Mouse (Mus musculus) B cell, adult 62 days (primary cell): ENCODE data around the gene Nit1. TPM values are rescaled to one million over a fixed set of nuclear protein-coding genes. Genes with fewer than 3 reads are reported as not detected.

ENCODE experiments used
- total RNA-seq: library from RNA; stranded (reverse); gene quantifications from 4 replicates; pipeline ENCODE4 v1.2.4, GENCODE M21; 2023

Gene Nit1
- 23.9 to 28.3 TPM (median 26.2 TPM) in 4 replicates for total RNA-seq

DNA sequence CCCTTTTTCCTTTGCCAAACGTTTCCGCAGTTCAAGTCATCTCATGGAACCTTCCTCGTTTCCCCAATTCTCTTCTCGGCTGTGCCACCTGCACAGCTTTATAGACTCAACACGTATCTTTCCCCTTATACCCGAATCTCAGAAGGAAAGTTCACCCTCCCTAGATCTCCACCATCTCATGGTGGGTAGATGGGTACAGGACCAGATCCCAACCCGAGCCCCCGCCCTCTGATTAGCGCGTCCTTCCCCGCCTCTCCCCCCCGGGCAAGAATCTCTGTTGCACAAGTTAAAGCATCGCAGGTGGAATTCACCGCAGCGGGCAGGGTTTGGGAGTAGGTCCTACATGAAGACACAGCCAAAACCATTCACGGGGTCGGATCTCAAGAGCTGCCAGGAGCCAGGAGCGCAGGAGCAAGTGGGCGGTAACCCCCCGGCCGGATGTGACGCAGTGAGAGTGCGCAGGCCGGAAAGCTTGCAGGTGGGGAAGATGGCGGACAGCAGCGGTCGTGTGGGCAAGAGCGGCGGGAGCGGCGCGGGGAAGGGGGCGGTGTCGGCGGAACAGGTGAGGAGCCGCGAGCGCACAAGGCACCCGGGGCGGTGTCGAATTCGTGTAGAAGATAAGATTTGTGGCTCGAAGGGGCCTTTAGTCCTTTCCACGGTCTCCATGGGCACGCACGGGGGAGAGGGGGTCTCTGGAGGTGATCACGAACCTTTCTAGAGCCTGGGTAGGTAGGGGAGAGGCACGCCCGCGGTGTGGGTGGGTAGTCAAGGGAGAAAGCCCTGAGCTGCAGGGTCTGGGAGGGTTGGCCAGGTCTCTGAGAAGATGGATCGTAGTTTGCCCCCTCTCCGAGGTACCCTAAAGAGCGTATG lies at the start of gene Nit1, which contains the start of gene Pfdn2:
Gene Nit1 (minus strand): TSS at position 422 of the 870 bp plus-strand sequence.
Gene Pfdn2 (plus strand): TSS at position 446 of the 870 bp plus-strand sequence.

DNA sequence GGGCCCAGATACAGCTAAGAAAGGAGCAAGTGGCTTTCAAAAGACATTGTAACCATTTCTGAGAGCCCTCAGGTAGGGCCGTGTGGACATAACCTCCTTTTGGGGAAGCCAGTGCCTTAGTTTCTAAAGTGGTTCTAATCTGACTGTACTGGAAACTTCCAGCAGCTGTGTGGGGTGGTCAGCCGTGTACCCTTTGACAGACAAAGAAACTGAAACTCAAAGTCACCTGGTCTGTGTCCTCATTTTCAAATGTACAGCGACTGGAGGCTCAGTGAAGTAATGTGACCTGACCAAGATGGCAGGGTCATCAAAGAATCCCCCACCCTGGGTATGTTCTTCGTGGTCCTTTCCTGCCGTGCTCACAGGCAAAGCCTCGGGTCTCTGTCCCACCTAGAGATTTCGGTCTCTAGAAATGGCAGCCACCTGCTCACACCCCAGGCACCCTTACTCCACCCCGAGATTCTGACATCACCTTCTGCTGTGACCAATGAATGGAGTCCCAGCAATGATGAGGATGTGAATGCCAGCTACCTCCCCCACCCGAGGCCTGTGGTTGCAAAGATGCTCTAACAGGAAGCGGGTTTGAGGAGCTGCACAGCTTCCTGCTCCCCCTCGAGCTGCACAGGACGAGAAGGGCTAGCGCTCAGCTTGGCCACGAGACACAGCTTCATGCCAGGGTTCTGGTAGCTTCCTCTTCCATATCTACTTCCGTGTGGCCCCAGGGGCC lies 43.1 kb upstream of the Nit1 start, which contains the start of gene Arhgap30:
Gene Arhgap30 (plus strand): TSS at position 579 of the 727 bp plus-strand sequence.

GRCm38 (mm10) chr1:171369845-171370556 lies 24.6 kb upstream of the Nit1 start, which contains the start of gene Nectin4:
TSS of gene Nectin4 (plus strand) at chr1:171370099.

DNA sequence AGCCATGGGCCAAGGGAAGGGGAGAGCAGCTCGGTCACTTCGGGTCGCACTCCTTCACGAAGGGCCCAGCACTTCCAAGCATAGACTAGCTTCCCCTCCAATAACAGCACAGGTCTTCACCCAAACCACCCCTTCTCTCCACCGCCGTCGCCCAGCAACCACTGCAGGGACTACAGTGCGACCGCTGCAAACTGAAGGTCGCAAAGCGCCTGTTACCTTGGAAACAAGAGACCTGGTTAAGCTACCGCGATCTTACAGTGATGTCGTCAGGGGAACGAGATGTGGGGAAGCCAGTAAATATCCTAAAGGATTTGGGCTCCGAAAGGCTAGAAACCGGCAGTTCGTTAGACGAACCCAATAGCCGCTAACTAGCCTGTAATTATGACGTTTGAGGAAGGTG lies 15.2 kb upstream of the Nit1 start, which contains the start of gene Klhdc9:
Gene Klhdc9 (minus strand): TSS at position 143 of the 400 bp plus-strand sequence.

DNA sequence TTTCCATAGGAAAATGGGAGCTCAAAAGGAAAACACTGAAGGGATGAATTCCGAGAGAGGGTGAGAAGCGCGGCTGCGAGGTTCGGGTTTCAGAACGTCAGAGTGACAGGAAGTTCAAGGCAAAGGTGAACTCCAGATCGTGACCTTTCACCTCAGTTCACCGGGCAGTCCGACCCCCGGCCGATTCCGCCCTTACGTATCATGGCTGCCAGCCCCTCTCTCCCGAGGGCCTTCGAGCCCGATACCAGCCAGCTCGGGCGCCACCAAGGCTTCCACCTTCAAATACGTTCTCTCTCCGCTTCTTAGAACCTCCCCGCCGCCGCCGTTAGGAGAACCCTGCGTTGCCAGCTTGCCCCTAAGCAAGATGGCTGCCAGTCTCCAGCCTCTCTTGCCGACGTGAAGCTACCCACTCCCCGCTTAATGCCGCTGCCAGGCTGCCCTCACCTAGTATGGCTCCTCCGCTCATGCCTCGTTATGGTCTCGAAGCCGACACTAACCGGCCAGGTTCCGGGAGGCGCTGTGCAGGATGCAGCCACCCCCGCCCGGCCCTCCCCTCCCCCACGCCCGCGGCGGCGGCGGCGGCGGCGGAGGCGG lies 16.5 kb downstream of the Nit1 start, which contains the start of gene Dedd:
Gene Dedd (plus strand): TSS at position 307 of the 594 bp plus-strand sequence.

DNA sequence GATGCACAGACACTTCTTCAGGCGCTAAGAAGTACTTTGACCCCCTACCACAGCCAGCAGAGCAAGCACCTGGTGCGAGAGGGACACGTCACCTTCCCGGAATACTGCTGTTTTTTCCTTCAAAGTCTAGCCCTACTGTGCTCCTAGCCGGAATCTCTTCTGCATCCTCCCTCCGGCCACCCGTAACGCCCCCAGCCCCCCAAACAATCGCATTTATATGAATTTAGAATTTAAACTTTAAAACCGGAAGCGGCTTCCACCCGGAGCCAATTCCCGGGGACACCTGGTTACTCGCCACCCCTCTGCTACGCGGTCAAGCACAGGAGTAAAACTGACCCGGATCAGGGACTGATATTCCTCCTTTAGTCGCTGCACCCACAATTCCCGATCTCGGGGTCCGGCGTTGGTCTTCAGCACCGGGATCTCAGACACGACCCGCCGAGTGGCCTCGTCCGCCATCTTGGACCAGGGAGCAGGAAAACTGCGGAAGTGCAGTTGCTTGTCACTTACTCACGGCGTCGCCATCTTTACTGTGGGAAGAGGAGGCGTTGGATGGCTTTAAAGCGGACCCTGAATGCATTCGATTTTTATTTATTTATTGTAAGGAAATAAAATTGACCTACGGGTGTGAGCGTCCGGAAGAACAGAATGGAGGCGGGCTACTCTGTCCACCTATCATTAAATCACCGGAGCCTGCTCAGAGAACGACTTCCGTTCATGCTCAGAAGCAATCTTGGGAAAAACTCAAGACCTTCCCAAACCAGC lies 51.0 kb downstream of the Nit1 start, which contains the start of gene Ufc1:
Gene Ufc1 (minus strand): TSS at position 727 of the 765 bp plus-strand sequence.

Other genes with a start within 250 kb of the Nit1 start
- 0.78 to 3.5 TPM (median 1.8 TPM) in 4 replicates for gene Cfap126, start 231.7 kb downstream of the Nit1 start, total RNA-seq
- gene Sdhc, start 195.0 kb downstream of the Nit1 start, total RNA-seq = 82.0 to 92.2 TPM (median 86.4 TPM) in 4 replicates
- gene Mpz, start 194.9 kb downstream of the Nit1 start, total RNA-seq = not detected in 4 replicates
- not detected in 4 replicates for gene Pcp4l1, start 149.4 kb downstream of the Nit1 start, total RNA-seq
- gene Nr1i3, start 131.7 kb downstream of the Nit1 start, total RNA-seq = not detected in 4 replicates
- gene Tomm40l, start 123.1 kb downstream of the Nit1 start, total RNA-seq = 17.1 to 22.3 TPM (median 20.0 TPM) in 4 replicates
- not detected in 4 replicates for gene Apoa2, start 120.6 kb downstream of the Nit1 start, total RNA-seq
- 5.7 to 11.4 TPM (median 6.5 TPM) in 4 replicates for gene Fcer1g, start 111.3 kb downstream of the Nit1 start, total RNA-seq
- gene Adamts4, start 95.2 kb downstream of the Nit1 start, total RNA-seq = not detected in 4 replicates
- 116 to 133 TPM (median 123 TPM) in 4 replicates for gene Ndufs2, start 94.3 kb downstream of the Nit1 start, total RNA-seq
- gene B4galt3, start 75.3 kb downstream of the Nit1 start, total RNA-seq = 89.9 to 109 TPM (median 92.4 TPM) in 4 replicates
- gene Ppox, start 64.5 kb downstream of the Nit1 start, total RNA-seq = 51.0 to 68.6 TPM (median 65.6 TPM) in 4 replicates
- gene Usp21, start 57.7 kb downstream of the Nit1 start, total RNA-seq = 40.8 to 49.7 TPM (median 48.4 TPM) in 4 replicates
- gene Ufc1, start 50.6 kb downstream of the Nit1 start, total RNA-seq = 38.2 to 46.0 TPM (median 43.9 TPM) in 4 replicates
- gene Dedd, start 16.5 kb downstream of the Nit1 start, total RNA-seq = 32.7 to 39.6 TPM (median 35.9 TPM) in 4 replicates
- 66.0 to 73.1 TPM (median 70.7 TPM) in 4 replicates for gene Pfdn2, start within 50 bp of the Nit1 start, total RNA-seq
- gene Klhdc9, start 15.2 kb upstream of the Nit1 start, total RNA-seq = 0.47 to 0.63 TPM (median 0.48 TPM) in 3 of 4 replicates, not detected in the other
- gene Nectin4, start 24.5 kb upstream of the Nit1 start, total RNA-seq = 0.57 to 0.72 TPM (median 0.69 TPM) in 4 replicates
- gene Arhgap30, start 43.3 kb upstream of the Nit1 start, total RNA-seq = 292 to 309 TPM (median 301 TPM) in 4 replicates
- 154 to 209 TPM (median 182 TPM) in 4 replicates for gene Usf1, start 65.7 kb upstream of the Nit1 start, total RNA-seq
- 11.1 to 12.0 TPM (median 11.6 TPM) in 4 replicates for gene Tstd1, start 73.2 kb upstream of the Nit1 start, total RNA-seq
- gene F11r, start 91.9 kb upstream of the Nit1 start, total RNA-seq = 0.55 to 2.1 TPM (median 0.92 TPM) in 4 replicates
- gene Alyref2, start 157.8 kb upstream of the Nit1 start, total RNA-seq = 10.0 to 11.2 TPM (median 10.6 TPM) in 4 replicates
- 0.50 to 0.89 TPM in 2 of 4 replicates, not detected in the others for gene Itln1, start 189.6 kb upstream of the Nit1 start, total RNA-seq
- 8.1 to 14.6 TPM (median 12.9 TPM) in 4 replicates for gene Cd244a, start 213.5 kb upstream of the Nit1 start, total RNA-seq